Mouse (Mus musculus) intestine, embryonic 16.5 days (tissue): ENCODE results near the gene Leng8. TPM values are rescaled to one million over a fixed set of nuclear protein-coding genes. Genes with fewer than 3 reads are reported as not detected.

Experiments used
- ATAC-seq: fragments of 200-750 bp; cut with Nextera tagmentation; 2 replicates; pipeline ENCODE4 v1.8.0; 2017; ENCODE audit warnings: moderate TSS enrichment, moderate library complexity
- H3K27ac ChIP-seq: fragments of 300-500 bp; sonication (generic); 2 replicates; pipeline ENCODE4 v1.5.1; 2014; ENCODE audit warnings: mild to moderate bottlenecking, low read length
- H3K27me3 ChIP-seq: fragments of 300-500 bp; sonication (generic); replicated peaks from 2 replicates; pipeline ENCODE4 v1.6.1; 2014; ENCODE audit warnings: low read length, control low read depth, mixed read lengths; ENCODE audit not compliant: control insufficient read depth, insufficient read depth
- H3K36me3 ChIP-seq: fragments of 300-500 bp; sonication (generic); 2 replicates; pipeline ENCODE4 v1.6.1; 2014; ENCODE audit warnings: low read length, control low read depth; ENCODE audit not compliant: control insufficient read depth, insufficient read depth
- H3K4me1 ChIP-seq: fragments of 300-500 bp; sonication (generic); 2 replicates; pipeline ENCODE4 v1.6.1; 2014; ENCODE audit warnings: low read length, control low read depth, mixed read lengths; ENCODE audit not compliant: control insufficient read depth, insufficient read depth
- H3K4me2 ChIP-seq: fragments of 300-500 bp; sonication (generic); 2 replicates; pipeline ENCODE4 v1.6.1; 2014; ENCODE audit warnings: low read depth, low read length, control low read depth
- H3K4me3 ChIP-seq: fragments of 300-500 bp; sonication (generic); 2 replicates; pipeline ENCODE4 v1.5.1; 2014; ENCODE audit warnings: mild to moderate bottlenecking, low read length
- H3K9ac ChIP-seq: fragments of 300-500 bp; sonication (generic); 2 replicates; pipeline ENCODE4 v1.6.1; 2014; ENCODE audit warnings: low read depth, low read length
- H3K9me3 ChIP-seq: fragments of 300-500 bp; sonication (generic); 2 replicates; pipeline ENCODE4 v1.6.1; 2016; ENCODE audit warnings: low read length, control low read depth; ENCODE audit not compliant: control insufficient read depth
- WGBS: fragments of 180-500 bp; shearing (Covaris S2); extraction: QIAGEN DNeasy Blood & Tissue Kit; methylation state at CpG from one replicate; pipeline ENCODE4 v1.1.7; 2014; 5-methylcytosine and 5-hydroxymethylcytosine counted together
- polyA plus RNA-seq: library from polyadenylated mRNA; unstranded; fragments of >200 nt; fragmentation: Nextera tagmentation; extraction: Ambion mirVana; gene quantifications from 2 replicates; pipeline ENCODE4 v1.2.1, GENCODE M21; 2015

Leng8 gene
- polyA plus RNA-seq, 1 experiment from 2014 or later: 35.5 TPM

DNA sequence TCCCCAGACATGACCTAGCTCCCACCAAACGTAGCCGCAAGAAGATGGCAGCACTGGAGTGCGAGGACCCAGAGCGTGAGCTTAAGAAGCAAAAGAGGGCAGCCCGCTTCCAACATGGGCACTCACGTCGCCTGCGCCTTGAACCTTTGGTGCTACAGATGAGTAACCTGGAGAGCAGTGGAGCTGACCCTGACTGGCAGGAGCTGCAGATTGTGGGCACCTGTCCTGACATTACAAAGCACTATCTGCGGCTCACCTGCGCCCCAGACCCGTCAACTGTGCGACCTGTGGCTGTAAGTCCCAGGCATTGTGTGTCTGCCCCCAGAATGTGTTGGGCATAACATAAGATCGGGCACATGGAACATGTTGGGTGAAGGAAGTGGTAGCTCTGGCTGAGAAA, 7.2 kb downstream of the Leng8 start:
- 93% methylated on average over 13 of the region's 13 CpGs for WGBS
- no peak overlapping the region for H3K4me3 ChIP-seq
- H3K27ac ChIP-seq: no peak overlapping the region

DNA sequence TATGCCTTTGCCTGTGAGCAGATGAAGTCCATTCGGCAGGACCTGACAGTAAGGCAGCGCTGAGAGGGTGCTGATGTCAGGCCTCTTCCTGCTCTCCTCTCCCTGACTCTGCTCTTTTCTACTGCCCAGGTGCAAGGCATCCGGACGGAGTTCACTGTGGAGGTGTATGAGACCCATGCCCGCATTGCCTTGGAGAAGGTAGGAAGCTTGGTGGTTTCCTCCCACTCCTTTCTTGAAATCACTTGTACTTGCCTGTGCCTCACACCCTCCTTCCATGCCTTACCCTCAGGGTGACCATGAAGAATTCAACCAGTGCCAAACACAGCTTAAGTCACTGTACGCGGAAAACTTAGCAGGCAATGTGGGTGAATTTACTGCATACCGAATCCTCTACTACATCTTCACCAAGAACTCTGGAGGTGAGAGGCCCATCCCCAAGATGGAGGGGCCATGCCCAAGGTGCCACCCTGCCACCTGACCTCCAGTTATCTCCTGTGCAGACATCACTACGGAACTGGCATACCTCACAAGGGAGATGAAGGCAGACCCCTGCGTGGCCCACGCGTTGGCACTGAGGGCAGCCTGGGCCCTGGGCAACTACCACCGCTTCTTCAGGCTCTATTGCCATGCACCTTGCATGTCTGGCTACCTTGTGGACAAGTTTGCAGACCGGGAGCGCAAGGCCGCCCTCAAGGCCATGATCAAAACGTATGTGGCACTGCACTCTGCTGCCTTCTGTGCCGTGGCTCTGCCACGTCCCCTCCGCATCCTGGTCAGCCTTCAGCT, 8.1 kb downstream of the Leng8 start:
- no peak for ATAC-seq
- Histone ChIP-seq H3K4me3 (no peak overlapping the region), H3K36me3 (peaks cover 47% of the 10 kb centered on the region), H3K4me1 (peaks cover 20% of the 10 kb centered on the region), H3K27ac (no peak overlapping the region), H3K9me3 (no peaks in the 10 kb centered on the region), H3K27me3 (no peaks in the 10 kb centered on the region), H3K4me2 (no peak overlapping the region), H3K9ac (no peak overlapping the region)
- 93% methylated on average over 20 of the region's 20 CpGs for WGBS

More for the DNA sequence above, 7.2 kb downstream of the Leng8 start:
- Histone ChIP-seq H3K4me1 (peaks cover 20% of the 10 kb centered on the region), H3K4me2 (no peak overlapping the region), H3K9ac (no peak overlapping the region), H3K27me3 (no peaks in the 10 kb centered on the region), H3K36me3 (peaks cover 54% of the 10 kb centered on the region), H3K9me3 (no peaks in the 10 kb centered on the region)
- ATAC-seq: no peak

DNA sequence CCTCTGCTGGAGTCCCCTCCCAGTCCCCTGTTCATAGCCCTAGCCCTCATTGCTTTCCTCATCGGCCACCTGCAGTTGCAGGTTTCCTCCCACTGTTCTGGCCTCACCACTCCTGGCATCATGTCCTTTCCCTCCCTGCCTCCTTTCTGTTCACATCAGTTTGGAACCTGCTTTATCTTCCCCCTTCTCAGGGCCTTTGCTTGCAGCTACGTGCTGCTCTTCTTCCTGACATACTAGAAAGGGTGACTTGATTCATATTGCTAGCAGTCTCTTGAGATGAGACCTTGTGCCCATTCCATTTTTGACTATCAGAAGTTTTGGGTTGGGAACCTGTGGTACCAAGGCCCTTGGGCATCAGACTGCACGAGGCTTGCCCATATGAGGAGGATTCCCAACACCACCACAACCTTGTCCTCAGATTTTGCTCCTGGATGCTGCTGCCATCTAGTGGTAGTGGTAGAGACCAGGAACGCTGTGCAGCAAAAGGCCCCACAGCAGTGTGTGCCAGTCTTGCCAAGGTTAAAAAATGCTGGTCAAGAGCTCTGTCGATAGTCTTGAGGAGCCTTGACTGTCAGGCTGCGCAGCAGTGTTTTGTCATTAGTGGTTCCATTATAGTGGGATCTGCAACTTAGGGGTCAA, 8.8 kb downstream of the Leng8 start:
- 65% methylated on average over 6 of the region's 6 CpGs for WGBS
- Histone ChIP-seq H3K9ac (no peak overlapping the region), H3K4me3 (no peak overlapping the region), H3K27ac (no peak overlapping the region), H3K36me3 (peaks cover 47% of the 10 kb centered on the region), H3K4me1 (peaks cover 23% of the 10 kb centered on the region), H3K9me3 (no peaks in the 10 kb centered on the region), H3K4me2 (no peak overlapping the region), H3K27me3 (no peaks in the 10 kb centered on the region)
- ATAC-seq: no peak

DNA sequence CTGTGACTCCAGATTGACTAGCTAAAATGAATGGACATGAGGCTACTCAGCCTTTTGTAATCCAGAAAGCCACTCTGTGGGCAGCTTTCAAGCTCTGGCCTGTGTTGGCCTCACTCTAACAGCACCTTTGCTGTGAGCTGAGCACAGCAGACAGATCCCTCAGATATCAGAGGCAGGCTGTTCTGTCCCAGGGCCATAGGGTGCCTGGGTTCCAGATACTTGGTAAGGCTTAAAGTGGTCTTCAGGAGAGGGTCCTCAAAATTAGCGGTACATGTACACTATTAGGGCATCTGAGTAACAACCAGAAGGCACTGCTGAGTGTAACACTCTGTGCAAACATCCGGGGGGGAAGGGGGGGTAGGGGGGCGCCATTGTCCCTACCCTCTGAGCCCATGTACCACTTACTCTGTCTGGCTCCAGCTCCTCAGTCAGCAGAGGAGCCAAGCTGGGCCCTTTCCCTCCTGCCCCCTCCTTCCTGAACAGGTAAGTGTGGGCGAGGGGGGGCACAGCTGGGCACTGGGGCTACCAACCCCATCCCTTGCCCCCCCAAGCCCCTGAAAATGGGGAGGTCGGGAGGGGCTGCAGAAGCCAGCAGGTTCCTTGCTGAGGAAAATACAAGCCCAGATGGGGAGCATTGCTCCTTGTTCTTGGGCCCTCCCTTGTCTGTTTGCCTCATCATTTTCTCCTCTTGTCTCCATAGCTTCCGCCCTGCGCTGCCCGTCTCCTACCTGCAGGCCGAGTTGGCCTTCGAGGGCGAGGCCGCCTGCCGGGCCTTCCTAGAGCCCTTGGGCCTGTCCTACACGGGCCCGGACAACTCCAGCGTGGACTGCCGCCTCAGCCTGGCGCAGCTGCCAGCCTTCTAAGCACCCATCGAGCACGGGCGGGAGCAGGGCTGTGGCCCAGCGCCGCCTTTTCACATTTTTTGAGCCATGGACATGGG, 9.7 kb downstream of the Leng8 start:
- no peak for ATAC-seq
- H3K4me3 ChIP-seq: no peak overlapping the region
- H3K36me3 ChIP-seq: peaks cover 45% of the 10 kb centered on the region
- peak overlapping the region; percentile 99 for H3K27ac ChIP-seq
- WGBS: 92% methylated on average over 23 of the region's 23 CpGs
- H3K9me3 ChIP-seq: no peaks in the 10 kb centered on the region
- H3K27me3 ChIP-seq: no peaks in the 10 kb centered on the region
- peaks cover 28% of the 10 kb centered on the region for H3K4me1 ChIP-seq
- no peak overlapping the region; the same call in 1 of the 2 replicates for H3K9ac ChIP-seq
- H3K4me2 ChIP-seq: no peak overlapping the region

DNA sequence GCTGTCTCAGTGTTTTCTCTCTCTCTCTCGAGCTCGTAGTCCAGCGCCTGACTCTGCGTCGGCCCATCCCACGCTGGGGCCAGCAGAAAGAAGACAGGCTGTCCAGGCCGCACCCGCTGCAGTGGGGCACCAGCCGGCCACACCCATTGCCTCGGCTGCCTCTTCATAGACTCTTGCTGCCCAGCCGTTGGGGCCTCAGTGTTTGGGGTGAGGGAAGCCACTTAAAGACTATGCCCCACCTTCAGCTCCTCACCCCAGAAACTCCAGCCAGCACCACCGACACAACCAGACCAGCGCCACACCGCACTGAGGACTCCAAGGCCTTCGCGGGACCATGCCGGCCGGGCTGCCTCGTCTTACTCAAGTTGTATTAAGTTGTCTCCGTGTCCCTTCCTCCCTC, 10.5 kb downstream of the Leng8 start:
- no peak overlapping the region for H3K4me3 ChIP-seq
- no peaks in the 10 kb centered on the region for H3K27me3 ChIP-seq
- peaks cover 36% of the 10 kb centered on the region for H3K36me3 ChIP-seq
- H3K9ac ChIP-seq: 0 out of 2 replicates have a peak overlapping the region, but pooled peaks have one; percentile 89
- no peaks in the 10 kb centered on the region for H3K9me3 ChIP-seq
- H3K27ac ChIP-seq: peak overlapping the region; percentile 99
- H3K4me1 ChIP-seq: peaks cover 30% of the 10 kb centered on the region
- H3K4me2 ChIP-seq: peak overlapping the region; percentile 30
- 72% methylated on average over 20 of the region's 20 CpGs for WGBS
- peak; percentile 1; the same call in 1 of the 2 replicates for ATAC-seq

DNA sequence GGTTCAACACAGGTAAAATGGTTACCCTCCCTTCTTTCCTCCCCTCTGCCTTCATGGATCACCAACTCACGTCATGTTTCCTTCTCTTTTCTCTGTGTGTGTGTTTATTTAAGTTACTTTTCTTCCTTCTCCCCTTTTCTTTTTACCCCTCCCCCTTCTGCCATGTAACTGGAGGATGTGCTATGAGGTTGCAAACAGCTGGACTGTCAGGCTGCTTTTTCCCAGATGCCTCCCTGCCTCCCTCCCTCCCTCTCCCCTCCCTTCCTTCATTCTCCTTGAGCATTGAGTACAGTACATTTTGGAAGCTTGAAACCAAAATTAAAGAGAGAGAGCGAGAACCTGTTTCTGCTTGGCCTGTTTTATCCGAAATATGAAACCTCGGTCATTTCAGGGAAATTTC, 11.0 kb downstream of the Leng8 start:
- Histone ChIP-seq H3K9ac (peak overlapping the region; percentile 89; the same call in 1 of the 2 replicates), H3K36me3 (peaks cover 33% of the 10 kb centered on the region), H3K4me3 (peak overlapping the region; percentile 72), H3K27me3 (no peaks in the 10 kb centered on the region), H3K4me1 (peaks cover 30% of the 10 kb centered on the region), H3K9me3 (no peaks in the 10 kb centered on the region), H3K4me2 (peak overlapping the region; percentile 91), H3K27ac (peak overlapping the region; percentile 99)
- WGBS: 73% methylated on average over 4 of the region's 4 CpGs
- no peak for ATAC-seq

DNA sequence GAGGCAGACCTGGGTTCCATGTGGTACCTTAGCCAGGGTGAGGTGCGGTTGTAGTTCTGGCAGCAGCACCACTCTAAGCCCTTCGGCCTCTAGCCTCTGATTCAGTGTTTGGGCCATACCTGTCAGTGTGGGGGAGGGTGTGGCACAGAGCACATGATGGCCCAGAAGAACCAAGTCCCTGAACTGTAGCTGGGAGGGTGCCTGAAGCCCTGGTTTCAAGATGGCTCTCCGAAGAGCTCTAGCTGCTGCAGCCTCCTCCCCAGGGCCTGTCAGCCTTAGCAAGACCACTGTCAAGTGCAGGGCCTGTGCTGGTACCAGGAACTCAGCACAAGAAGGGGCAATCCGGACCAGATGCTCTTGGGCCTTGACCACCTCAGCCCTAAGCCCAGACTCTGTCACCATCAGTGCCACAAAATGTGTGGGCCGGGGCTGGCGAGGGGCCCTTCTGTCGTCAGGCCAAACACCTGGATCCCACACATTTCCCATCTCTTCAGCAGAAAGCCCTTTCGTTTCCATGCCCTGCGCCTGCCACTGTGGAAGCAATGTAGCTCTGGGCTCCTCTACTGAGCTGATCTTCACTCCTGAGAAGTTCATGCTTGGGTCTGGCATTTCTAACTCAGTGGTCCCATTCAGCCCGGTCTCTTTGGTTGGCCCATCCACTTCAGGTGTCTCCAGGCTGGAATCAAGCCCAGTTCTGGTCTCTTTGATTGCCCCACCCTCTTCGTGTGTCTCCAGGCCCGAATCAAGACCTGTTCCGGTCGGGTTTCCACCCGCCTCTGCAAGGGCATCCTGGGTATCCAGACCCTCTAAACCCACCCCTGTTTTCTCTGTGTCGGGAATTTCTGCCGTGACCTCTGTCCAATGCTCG, 11.7 kb downstream of the Leng8 start:
- Histone ChIP-seq H3K4me3 (peak overlapping the region; percentile 72), H3K9ac (peak overlapping the region; percentile 89)

DNA sequence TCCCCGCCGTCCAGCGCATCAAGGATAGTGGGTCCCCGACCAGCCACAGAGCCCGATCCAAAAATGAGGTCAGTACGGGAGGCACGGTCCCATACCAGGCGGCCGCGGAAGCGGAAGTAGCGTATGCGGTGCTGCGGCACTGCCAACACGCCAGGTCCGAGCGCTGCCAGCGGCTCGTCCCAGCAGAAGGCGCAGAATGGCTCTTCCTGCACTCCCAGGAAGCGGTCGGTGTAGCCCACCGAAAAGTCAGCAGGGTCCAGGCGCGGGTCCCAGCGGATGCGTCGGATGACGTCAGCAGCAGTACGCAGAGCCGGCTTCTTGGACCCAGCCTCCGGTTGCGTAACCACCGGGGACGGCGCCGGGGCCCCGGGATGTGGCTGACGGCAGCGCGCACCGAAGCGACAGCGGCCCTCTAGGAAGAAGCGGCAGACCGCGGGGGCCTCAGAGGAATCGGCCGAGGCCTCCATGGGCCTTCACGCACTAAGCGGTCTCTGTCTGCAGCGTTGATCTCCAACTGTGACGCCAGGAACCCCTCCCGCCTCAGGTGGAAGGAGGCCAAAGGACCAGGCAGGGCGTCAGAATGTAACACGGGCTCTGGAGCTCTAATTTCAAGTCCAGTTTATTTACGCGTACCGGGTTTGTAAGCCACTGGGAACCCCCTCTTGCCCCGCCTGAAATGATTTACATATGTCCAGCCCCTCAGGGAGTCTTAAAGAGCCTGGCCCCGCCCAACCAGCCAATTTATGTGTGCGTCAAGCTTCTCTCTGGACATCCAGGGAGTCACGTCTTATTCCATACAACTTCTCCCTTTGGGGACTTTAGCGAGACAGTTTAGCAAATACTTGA, 12.6 kb downstream of the Leng8 start:
- Histone ChIP-seq H3K36me3 (peaks cover 18% of the 10 kb centered on the region), H3K27ac (peak overlapping the region; percentile 99), H3K4me1 (peaks cover 30% of the 10 kb centered on the region), H3K9ac (peak overlapping the region; percentile 89), H3K4me2 (peak overlapping the region; percentile 91), H3K27me3 (no peaks in the 10 kb centered on the region), H3K4me3 (peak overlapping the region; percentile 72), H3K9me3 (no peaks in the 10 kb centered on the region)
- ATAC-seq: peak; percentile 65
- WGBS: under 1% methylated on average over 64 of the region's 64 CpGs

More for the DNA sequence above, 11.7 kb downstream of the Leng8 start:
- H3K27ac ChIP-seq: peak overlapping the region; percentile 99
- H3K4me1 ChIP-seq: peaks cover 30% of the 10 kb centered on the region
- peak overlapping the region; percentile 91 for H3K4me2 ChIP-seq
- 0 out of 2 replicates have a peak, but pooled peaks have one; percentile 0 for ATAC-seq
- peaks cover 26% of the 10 kb centered on the region for H3K36me3 ChIP-seq
- no peaks in the 10 kb centered on the region for H3K27me3 ChIP-seq
- no peaks in the 10 kb centered on the region for H3K9me3 ChIP-seq
- 29% methylated on average over 18 of the region's 18 CpGs for WGBS
